Mouse (Mus musculus): Measurements from ENCODE around the gene Nr2c2ap.

DNA sequence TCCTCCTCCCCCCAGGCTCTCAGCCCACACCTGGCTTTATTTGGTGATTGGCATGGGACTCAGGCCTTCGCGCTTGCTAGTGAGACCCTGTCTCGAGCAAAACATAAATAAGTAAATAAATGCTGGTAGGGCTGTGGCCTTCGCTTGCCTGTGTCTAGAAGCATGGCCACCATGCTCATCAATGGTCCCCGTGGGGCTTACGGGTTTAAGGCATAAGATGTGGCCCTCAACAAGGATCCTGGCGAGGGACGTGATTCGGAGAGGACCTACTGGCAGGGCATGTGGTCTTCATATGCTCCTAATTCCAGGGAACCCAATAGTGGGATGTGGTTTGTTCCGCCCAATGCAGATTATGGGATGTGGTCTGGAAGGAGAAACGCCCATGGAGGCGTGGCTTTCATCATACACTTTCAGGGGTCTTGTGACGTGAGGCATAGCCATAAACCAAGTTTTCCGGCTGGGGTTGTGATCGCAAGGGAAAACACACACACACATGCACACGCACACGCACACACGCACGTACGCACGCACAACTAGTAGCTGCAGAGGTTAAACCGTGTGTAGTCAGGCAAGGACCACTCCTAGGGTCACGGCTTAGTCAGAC lies 19.8 kb upstream of the Nr2c2ap start:
- TF ChIP-seq CTCF (IDR thresholded peaks at IDR 0.05) (no peak), EP300 (IDR thresholded peaks at IDR 0.05; ENCODE audit: insufficient read depth, low read depth, low read length) (no peak), POLR2A (IDR thresholded peaks at IDR 0.05; ENCODE audit: insufficient read depth, low read depth, low read length) (no peak)
